Mouse (Mus musculus) urinary bladder, postnatal 4 days (tissue): ENCODE results near the gene Mapkap1.
A peak's percentile ranks its signal among the peaks of the same experiment; 100 is the strongest.

Source experiments
- DNase-seq, 2 experiments: peaks; one replicate each; pipeline ENCODE4 v3.0.0; 2021 to 2022; ENCODE audit warnings: low spot score in 2 of 2

Gene Mapkap1

GRCm38 (mm10) chr2:34406601-34407464 is at the start of gene Mapkap1:
Gene Mapkap1 (plus strand): TSS chr2:34406771.
- DNase-seq: peak; percentile 96 to 97

DNA sequence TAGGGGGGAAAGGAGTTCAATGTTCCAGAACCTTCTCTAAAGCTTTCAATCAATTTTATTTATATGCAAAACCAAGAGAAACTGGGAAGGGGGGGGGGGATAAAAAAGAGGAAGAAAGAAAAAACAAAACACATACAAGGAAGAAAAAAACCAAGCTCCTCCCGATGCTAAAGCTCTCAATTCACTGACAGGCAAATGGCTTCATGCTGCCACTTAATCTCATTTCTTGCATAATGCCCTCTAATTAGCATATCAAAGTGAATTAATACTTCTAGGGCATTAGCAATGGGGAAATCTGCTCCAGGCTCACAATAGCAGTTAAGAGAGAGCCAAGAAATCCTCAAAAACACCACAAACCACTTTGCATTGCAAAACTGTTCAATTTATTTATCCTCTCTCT is 42.9 kb upstream of the Mapkap1 start:
- no peak for DNase-seq

- DNase-seq: no peak
Measured at GRCm38 (mm10) chr2:34367024-34367423, 39.5 kb upstream of the Mapkap1 start.

DNA sequence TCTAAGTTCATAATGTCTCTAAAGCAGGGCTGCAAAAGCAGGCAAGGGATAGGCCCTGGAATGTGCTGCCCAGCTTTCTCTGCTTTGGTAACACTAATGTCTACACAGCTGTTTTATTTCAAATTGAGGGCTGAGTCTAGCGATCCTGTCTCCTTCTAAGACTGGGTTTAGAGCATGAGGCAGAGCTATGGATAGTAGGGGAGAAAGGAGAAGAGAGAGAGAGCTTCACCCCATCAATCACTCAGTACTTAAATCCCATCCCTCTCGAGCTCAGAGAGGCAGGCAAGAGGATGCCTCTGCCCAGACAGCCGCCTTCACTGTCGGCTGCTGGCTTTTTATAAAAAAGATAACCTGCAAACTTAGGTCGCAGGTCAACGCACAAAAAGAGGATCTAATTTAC is 38.2 kb upstream of the Mapkap1 start:
- no peak for DNase-seq

GRCm38 (mm10) chr2:34370349-34370724 is 36.2 kb upstream of the Mapkap1 start:
- no peak for DNase-seq

GRCm38 (mm10) chr2:34370725-34371440 is 35.7 kb upstream of the Mapkap1 start:
- peak in 1 of 2 experiments; percentile 40 for DNase-seq

- peak in 1 of 2 experiments; percentile 29 for DNase-seq
Measured at GRCm38 (mm10) chr2:34371441-34372304, 34.9 kb upstream of the Mapkap1 start.

DNA sequence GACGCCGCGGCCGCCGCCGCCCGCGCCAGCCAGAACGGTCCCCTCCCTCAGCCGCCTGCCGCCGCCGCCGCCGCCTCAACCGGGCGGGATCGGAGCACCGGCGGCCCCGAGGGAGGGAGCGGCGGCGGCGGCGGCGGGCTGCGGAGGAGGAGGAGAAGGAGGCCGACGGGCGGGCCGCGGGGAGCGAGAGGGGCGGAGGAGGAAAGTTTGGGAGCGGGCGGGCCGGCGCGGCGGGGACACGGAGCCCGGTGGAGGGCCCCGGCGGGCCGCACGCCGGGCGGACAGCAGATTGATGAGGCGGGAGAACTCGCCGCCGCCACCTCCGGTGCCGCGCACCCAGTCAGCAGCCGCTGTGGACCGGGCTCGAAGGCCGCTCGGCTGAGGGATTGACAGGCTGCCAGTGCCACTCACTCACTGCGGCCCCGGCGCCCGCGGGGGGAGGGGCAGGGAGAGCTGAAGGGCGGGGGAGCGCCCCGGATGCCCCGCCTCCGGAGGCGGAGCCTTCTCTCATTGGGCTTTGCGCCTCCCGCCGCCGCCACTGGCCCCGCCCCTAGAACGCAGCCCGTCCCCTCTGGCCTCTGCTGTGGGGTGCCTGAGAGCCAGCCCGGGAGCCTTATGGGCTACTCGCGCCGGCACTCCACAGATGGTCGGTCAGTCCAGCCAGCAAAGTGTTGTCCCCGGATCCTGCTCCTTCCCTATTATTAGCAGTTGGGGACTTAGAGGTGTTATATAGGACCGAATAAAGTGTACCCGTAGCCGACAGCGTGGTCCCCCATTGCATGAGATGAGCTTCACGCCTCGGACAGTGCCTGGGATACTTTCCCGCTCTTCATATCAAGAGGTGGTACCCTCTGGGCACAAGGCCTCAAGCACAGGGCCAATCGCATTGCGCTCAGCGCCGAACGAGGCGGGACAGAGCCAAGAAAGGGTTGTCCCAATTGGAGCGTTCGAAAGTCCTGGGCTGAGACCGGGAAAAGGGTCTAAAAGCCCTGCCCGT is 34.0 kb upstream of the Mapkap1 start, which contains the start of gene Pbx3:
Gene Pbx3, minus strand, starts transcription at position 838 of the 997 bp plus-strand sequence.
- DNase-seq: peak; percentile 93 to 95

DNA sequence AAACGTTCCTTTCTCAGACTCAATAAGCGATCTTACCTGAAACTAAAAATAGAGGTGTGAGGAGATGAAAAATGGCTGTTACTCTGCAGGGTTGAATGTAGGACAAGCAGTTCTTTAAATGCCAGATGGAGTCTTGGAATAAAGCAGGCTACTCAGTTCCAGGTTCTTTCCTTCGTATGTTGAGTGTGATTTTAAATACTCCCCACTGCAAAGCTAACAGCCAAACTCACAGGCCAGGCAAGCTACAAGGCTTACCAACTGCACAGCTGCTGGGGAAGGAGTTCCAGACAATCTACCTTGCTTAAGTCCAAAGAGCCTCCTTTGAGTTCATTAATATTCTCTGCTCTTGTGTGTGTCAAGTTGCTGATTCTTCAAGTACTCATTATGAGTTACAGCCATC is 32.7 kb upstream of the Mapkap1 start:
- DNase-seq: no peak

- no peak for DNase-seq
Measured at GRCm38 (mm10) chr2:34374349-34374748, 32.2 kb upstream of the Mapkap1 start.

DNA sequence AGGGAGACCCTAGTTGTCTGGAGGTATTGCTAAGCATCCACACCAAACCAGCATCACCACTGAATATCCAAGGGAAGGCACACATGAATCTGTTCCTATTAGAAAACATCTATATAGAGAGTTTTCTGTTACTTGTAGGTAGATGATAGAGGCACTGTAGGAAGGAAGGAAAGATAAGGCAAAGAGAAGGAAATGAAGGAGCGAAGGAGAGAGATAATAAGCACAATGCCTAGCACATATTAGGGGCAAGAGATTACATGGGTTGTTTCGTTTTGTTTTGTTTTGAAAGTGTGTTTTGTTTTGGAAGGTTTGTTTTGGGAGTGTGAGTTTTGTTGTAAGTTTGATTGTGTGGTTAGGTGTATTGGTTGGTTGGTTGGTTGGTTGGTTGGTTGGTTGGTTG is 27.6 kb upstream of the Mapkap1 start:
- DNase-seq: no peak

DNA sequence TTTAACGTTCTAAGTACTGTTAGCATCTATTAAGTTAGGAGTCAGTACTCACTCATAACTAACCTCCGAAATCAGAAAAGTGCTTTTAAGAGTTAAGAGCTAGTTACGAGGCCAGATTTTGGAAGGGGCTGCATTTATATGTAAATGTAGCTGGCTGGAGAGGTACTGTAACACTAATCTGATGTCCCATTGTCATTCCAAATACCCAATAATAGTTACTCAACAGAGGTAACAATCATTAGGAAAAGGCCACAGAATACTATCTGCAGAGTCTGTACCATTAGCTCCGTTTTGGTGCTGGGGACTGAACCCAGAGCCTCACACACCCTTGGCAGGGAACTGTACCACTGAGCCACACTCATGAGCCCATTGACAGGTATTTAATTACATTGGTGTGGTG is 7.0 kb upstream of the Mapkap1 start:
- DNase-seq: no peak

- no peak for DNase-seq
Measured at GRCm38 (mm10) chr2:34407596-34407995, 1.0 kb downstream of the Mapkap1 start.

DNA sequence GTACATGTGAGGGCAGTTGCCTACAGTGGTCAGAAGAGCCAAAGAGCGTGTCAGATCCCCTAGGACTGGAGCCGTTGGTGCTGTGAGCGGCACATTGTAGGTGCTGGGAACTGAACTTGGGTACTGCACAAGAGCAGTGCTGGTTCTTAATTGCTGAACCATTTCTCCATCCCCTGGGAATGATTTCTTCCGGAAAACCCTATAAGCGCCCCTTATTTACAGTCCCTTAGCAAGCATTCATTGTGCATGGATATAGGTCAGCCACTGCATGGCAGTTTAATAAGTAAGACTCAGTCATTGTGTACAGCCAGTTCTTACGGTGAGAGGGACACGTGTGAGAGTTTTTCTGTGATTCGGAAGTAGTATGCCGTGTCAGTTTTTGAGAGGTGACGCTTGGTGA is 1.8 kb downstream of the Mapkap1 start:
- no peak for DNase-seq

GRCm38 (mm10) chr2:34409741-34410340 is 3.3 kb downstream of the Mapkap1 start:
- DNase-seq: no peak

DNA sequence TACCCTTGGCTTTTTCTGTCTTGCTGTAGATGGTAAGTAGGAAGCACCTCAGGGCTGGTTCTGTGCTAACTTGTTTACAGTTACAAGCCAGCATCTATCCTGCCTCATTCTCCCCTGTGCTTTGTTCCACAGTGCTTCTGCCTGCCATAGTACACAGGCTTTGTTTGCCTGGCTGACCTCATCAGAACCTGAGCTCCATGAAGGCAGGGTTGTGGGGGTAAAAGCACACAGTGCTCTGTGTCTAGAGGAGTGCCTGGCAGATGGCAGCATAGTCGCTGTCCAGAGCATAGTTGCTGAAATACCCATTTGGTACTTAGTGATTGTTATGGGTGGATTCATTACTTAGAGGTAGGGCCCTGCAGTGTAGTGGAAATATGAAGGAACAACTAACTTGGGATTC is 13.7 kb downstream of the Mapkap1 start:
- no peak for DNase-seq

GRCm38 (mm10) chr2:34424186-34424585 is 17.6 kb downstream of the Mapkap1 start:
- no peak for DNase-seq

GRCm38 (mm10) chr2:34425573-34426223 is 19.1 kb downstream of the Mapkap1 start:
- no peak for DNase-seq

DNA sequence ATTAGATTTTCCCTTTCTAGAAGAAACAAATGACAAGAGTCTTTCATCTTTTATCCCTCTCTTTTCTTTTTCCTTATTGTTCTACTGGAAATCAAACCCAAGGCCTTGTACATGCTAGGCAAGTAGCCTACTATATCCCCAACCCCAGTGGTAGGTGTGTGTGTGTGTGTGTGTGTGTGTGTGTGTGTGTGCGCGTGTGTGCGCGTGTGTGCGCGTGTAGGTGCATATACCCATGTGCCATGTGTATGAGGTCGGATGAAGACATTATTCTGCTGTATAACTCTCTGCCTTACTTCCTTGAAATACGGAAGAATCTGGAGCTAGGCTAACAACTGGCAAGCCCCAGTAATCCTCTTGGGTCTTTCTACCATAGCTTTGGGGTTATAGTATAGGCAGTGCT is 24.1 kb downstream of the Mapkap1 start:
- no peak for DNase-seq
